Mouse (Mus musculus): ENCODE results near the gene Rps6ka5.

Rps6ka5 gene

DNA sequence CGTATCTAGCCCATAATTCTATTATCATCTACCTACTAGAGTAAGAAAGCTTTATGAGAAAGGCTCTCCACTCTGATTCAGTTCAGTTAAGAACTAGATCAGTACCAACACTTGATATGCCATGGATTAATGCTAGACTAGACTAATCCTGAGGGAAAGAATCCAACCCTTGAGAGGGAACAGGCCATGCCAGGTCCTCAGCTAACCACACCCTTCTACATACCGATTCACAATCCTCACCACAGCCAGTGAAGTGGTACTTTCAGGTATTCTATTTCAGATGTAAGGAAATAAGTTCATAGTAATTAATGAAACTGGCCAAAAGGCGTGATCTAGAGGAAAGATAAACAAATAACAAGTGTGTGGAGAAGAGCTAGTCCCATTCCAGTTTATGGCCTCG is 70.8 kb downstream of the Rps6ka5 start:
- DNase-seq (ENCODE audit: low spot score in 2 of 2): no peak

DNA sequence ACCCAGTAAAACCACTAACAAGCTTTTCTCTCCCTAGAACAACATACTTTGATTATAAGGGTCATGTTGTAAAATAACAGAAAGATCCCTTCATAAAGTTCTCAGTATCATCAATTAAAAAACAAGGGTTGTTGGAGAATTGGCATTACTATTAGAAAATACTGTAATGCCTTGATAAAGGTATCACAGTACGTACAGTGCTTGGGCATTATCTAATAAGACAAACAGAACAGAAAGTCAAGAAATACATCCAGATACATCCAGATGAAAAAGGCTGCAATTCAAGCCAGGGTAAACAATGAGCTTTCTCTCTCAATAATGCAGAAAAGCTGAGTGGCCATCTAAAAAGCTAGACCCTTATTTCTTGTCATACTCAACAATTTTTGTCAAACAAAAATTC is 84.8 kb downstream of the Rps6ka5 start:
- DNase-seq (ENCODE audit: low spot score in 2 of 2): no peak

DNA sequence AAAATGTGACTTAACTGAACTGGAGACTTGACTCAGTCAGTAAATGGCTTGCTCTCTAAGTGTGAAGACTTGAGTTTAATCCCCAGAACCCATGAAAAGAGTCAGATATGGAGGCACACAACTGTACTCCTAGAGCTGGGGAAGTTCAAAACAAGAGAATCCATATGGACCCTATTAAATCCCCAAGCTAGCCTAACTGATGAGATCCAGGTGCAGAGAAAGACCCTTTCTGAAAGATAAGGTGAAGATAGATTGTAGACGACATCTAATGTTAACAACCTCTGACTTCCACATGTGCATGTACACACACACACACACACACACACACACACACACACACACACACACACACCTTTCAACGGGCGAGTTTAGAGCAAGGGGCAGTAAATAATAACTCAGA is 86.1 kb downstream of the Rps6ka5 start:
- DNase-seq (ENCODE audit: low spot score in 2 of 2): no peak

DNA sequence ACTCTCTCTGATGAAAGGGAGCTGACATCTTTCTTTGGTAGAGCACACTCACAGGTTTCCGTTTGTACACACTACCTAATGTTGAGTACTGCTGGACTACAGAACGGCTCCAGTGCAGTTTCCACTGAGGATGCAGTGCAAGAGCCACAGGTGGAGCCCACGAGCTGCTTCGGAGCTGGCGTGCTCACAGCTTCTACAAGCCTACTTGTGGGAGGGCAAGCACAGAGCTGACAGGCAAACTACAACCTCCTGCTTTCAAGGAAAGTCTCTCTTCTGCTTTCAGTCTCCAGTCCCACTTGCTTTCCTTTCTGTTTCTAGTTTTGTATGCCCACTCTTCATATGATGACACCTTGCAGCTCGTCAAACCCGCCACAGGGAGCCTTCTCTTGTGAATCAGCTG is 87.1 kb downstream of the Rps6ka5 start:
- peak in 1 of 2 experiments; percentile 12 for DNase-seq (ENCODE audit: low spot score in 2 of 2)

DNA sequence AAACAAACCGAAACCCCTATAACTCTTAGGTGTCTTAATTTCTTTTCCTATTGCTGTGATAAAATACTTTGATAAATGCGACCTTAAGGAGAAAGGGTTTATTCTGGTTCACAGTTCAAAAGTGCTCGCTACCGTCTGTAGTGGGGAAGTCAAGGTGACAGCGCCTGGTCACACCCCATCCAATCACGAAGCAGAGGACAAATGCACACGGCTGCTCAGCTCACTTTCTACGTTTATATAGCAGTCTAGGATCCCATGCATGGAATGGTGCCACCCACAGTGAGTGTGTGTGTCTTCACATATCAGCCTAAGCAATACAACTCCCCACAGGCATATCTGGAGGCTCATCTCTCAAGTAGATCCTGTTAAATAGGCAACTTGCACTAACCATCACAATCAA is 88.9 kb downstream of the Rps6ka5 start:
- no peak for DNase-seq (ENCODE audit: low spot score in 2 of 2)

DNA sequence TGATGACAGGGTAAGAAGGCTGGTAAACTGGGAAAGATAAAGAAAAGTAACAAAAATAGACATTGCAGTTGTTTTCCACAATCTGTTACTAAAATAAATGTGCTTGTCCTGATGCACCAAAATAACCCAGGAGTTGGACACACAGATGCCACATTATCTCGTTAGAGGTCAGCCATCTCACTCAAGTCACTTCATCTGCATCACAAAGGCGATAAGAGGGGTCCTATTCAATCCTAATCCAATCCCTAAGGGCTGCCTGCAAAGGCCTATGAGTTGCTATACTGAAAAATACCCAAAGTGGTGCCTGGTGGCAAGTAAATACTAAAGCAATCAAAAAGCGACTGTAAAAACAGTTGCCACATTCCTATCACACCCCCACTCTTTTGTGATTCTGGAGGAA is 90.0 kb downstream of the Rps6ka5 start:
- no peak for DNase-seq (ENCODE audit: low spot score in 2 of 2)

DNA sequence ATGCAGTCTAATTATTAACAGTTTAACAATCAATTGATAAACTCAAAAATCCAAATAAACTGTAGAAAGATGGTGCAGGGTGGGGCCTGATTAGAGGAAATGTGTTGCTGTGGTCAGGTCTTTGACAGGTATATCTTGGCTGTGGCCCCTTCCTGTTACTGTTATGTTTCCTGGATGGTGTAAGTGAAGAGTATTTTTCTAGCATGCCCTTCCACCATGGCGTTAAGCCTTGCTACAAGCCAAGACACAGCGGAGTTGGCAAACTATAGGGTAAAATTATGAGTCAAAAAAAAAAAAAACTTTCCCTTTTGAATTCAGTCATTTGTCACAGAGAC is 90.5 kb downstream of the Rps6ka5 start:
- no peak for DNase-seq (ENCODE audit: low spot score in 2 of 2)

DNA sequence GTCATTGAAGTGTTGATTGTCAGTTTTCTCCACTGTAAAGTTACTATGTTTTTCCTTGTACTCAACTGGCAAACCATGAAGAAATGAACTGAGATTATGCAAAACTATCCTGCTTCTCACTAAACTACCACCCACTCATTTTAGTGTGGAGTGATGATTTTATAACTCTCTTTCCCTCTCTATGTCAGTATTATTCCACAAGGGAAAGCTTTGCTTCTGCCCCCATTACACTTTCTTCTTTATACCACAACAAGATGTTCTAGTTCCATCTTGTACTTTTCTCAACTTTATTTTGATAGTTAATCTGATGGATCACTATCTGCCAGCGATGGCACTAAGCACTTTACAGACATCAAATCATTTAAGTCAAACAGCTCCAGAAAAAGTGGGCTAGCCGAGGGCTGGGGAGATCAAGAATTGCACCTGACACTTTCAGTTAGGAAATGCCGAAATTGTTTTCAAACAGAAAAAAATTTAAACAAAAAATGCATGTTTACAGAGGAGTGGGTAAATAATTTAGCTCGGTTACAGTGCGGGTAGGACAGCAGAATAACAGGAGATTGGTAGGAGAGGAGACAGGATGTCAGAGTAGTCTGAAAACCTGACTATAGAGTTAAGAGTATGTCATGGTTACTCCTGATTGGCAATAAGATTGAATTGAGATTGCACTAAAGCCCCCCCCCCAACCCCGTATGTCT is 91.0 kb downstream of the Rps6ka5 start:
- no peak for DNase-seq (ENCODE audit: low spot score in 2 of 2)

DNA sequence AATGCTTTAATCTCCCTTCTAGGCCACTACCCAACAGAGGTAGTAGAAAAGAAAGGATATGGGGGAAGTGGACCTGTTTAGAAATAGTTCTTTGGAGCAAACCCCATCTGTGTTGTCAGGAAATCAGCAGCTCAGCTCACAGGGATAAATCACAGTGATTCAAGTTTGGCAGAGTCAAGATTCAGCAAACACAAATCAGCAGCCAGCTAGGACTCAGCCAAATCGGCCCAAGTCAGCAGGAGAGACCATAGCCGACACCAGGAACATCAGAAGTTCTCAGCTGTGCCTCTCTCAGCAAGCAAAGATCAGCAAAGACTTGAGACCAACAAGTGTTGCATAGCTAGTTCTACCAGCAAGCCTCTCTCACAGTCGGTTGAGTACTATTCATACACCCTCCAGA is 93.6 kb downstream of the Rps6ka5 start:
- DNase-seq (ENCODE audit: low spot score in 2 of 2): no peak

DNA sequence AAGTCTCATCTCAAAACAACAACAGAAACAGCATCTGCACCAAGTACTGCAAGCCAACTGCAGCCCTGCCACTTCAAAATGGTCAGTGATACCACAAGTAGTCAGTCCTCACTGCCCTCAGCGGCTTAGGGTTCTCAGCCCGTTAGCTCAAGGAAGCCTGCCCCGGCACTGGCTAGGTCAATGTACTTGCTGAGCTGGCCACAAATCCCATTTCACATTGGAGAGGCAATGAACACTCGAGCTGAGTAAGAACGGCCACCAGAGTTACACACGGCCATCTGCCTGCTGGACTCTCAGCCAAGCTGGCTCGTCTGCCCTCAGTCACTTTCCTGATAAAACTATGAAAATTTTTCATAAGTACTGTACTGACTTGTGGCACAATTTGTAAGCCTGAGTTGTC is 95.5 kb downstream of the Rps6ka5 start:
- no peak for DNase-seq (ENCODE audit: low spot score in 2 of 2)

DNA sequence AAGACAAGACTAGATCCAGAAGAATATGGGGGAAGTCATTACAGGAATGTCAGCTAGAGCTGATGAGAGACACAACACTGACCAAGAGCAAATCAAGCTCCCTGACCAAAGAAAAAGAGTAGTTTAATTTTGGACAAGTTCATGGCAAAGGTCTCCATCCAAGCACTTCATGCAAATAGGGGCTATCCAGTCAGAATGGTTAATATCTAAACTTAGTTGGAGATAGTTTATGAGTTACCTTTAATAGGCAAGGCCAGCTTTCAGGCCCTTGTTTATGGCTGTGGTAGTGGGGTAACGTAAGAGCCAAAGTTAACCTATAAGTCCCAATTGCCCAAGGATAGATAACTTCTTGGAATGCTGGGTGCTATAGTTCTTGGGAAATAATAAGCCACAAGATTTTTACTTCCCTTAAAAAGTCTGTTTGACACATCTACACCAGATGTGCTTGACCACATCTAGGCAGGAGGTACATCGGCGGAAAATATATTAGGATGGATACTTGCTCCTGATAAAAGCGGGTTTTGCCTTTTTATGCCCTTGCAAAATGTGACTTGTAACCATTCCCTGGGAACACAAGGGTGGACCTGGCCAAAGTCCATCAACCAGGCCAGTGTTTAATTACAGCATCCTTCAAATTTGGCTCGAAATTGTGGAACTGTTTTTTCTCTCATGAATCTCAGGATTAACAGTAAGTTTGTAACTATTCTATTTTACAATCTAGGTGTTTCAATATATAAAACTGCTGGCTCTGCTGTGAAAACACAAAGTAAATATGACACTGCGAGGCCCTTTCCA is 97.5 kb downstream of the Rps6ka5 start:
- no peak for DNase-seq (ENCODE audit: low spot score in 2 of 2)

DNA sequence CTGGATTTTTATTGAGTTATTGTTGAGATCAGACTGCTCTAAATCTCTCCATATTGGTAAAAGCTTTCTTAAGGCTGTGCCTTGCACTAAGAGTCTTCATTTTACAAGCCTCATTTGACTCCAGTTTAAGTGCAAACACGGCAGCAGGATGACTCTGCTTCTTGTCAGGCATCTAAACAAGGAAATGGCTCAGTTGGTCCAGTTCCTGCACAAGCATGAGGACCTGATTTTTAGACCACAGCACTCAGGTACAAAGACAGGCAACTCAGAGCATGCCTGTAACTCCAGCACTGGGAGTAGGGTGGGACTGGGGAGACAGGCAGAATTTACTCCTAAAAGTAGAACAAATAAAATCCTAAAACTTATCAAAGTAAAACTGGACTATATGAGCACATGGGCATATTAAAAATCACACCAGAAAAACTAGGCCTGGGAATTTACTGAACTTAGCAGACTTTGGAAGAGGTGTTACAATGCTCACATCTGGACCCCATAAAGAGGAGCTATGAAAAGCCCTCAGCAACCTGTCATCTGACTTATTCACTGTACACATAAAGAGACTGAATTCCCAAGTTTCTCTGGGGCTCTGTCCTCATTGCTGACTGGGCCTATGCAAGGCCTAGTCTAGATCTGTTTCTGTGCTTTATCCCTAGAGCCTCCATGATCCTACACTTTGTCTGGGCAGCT is 99.6 kb downstream of the Rps6ka5 start:
- no peak for DNase-seq (ENCODE audit: low spot score in 2 of 2)

DNA sequence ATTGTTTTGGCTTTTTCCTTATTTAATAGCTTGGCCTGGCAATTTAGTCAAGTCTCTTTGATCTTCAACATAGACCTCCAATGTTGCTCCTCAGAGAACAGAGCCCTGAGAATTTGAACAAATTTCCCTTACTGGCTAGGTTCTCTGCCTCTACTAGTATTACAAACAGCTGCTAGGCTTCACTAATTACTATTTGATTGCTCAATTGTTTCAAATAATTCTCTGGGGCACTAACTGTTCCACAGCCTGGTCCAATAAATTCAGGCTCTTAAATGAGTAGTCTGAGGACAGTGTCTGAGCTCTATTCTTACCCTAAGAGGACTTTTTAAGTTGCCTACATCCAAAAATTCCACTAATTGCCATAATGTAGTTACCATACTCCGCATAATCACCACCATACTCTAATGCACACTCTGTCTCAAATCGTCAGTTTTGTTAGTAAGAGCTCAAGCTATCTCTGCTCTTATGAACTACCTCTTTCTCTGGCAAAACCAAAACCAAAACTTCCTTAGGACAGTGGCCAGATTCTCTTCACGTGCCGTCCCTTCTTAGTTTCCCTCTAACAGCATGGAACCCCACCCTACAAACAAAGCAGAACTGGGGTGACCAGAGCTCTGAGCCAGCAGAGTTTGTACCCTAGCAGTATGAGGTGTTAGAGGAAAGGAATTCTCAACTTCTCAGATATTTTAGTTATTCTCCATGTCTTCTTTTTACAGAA is 100.4 kb downstream of the Rps6ka5 start:
- no peak for DNase-seq (ENCODE audit: low spot score in 2 of 2)

DNA sequence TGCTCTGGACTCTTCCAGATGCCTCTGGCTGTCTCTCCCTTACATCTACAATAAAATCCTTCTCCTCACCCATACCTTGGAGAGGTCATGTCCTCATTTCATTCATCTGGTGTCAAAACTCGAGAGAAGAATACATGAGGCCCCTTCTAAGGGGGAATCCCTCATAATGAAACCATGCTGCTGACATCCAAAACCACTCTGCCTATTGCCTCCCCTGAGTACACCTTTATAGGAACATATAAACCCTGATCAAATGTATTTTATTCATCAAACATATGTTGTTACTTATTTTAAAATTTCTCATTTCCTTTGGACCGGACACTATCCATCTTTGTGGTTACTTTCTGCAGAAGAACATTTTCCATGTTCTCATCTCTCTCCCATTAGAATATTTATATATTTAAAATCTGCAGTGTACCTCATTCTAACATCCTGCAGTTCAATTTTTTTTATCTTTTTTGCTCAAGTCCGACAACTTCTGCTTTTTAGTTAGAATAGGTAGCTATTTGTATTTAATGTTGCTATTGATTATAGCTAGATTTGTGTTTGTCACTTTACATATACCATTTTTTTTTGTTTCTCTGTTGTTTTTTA is 101.8 kb downstream of the Rps6ka5 start:
- no peak for DNase-seq (ENCODE audit: low spot score in 2 of 2)

DNA sequence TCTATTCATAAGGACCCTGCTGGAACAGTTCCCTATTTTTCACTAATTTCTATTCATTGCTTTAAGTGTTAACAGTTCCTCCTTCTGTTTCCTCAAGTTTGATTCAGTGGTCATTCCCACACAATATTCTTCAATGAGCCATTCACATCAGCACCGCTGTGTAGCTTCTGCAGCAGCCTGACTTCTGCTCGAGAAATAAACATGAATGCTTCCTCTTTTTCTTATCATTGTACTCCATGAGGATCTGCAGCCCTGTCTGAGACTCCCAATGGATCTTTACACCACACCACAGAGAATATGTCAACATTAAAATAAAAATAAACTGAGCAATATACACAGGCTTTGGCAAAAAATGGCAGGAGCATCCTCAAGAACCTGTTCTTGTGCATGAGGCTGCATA is 111.5 kb downstream of the Rps6ka5 start:
- DNase-seq (ENCODE audit: low spot score in 2 of 2): no peak

DNA sequence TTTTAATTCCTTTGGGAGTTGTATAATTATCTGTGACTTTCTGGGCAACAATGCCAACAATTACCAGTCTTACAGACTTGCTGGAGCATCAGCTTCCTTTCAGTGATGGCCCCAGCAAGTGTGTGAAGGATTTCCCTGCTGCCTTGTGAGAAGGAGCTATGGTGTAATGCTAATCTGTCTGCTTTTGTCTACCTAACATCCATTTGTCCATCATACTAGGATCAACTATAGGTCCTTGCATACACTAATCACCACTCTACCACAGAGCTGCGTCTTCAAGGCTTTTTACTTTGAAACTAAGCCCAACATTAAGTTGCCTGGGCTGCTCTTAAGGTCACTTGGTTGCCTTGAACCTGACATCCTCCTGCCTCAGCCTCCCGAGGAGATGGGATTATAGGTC is 112.9 kb downstream of the Rps6ka5 start:
- no peak for DNase-seq (ENCODE audit: low spot score in 2 of 2)

DNA sequence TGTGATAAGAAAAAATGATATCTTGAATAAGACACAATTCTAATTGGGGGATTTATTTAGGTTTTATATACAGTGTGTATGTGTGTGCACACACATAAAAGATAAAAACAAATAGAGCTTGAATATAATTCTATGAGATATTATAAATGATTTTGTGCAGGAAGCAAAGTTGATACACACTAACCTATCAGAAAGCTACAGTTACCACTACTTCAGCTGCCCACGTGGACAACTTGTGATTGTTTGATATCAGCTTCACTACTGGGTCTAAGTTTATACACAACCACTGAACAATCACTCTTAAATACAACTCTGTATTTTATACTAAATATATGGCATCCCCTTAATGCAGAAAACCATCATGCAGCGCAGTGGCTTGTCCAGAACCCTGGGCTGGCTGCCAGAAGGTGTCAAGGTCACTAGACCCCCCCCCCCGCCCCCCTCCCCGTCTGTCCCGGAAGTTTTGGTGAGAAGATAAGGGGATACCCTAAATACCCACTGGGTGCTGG is 113.5 kb downstream of the Rps6ka5 start:
- no peak for DNase-seq (ENCODE audit: low spot score in 2 of 2)

DNA sequence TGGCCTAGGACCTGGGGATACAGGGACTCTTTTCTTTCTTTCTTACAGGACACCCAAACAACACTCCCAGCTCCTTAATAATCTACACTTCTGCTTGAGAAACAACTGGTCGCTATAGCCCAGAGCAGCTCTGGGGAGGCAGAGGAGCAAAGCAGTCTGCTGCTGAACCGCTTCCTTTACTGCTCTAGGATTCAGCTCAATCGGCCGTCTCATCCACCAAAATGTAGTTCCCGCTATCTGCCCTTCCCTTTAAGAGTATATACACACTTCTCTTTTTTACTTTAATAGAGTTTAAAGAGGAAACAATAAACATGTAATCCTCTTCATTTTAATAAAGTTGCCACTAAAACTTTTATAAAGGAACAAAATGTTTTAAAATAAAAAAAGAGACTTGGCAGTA is 117.0 kb downstream of the Rps6ka5 start:
- no peak for DNase-seq (ENCODE audit: low spot score in 2 of 2)

DNA sequence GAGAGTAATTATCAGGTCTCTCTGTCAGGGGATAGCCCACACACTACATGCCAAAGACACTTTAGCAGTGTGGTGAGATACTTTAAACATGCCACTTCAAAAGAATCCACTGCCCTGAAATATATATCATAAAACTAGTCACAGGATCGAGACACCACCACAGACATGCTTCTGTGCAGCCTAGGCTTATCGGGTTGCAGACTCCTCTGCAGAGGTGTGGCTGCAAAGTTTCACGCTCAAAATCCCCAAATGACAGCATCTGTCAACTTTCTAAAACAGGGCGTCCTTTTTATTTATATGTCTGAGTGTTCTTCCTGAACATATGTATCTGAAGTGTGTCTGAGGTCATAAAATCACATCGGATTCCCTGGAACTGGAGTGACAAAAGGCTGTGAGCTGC is 117.7 kb downstream of the Rps6ka5 start:
- DNase-seq (ENCODE audit: low spot score in 2 of 2): no peak

DNA sequence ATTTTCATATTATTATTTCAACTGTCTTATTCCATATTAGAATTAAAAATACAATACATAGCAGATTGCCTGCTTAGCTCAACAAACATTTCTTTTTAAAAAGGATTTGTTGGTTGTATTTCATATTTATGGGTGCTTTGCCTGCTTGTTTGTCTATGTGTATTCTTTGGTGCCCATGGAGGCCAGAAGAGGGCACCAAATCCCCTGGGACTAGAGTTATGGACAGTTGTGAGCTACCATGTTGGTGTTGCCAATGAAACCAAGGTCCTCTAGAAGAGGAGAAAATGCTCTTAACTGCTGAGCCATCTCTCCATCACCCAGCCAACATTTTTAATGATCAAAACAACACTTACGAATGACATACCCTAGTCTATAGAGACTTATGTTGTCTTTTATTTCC is 120.0 kb downstream of the Rps6ka5 start:
- DNase-seq (ENCODE audit: low spot score in 2 of 2): no peak

DNA sequence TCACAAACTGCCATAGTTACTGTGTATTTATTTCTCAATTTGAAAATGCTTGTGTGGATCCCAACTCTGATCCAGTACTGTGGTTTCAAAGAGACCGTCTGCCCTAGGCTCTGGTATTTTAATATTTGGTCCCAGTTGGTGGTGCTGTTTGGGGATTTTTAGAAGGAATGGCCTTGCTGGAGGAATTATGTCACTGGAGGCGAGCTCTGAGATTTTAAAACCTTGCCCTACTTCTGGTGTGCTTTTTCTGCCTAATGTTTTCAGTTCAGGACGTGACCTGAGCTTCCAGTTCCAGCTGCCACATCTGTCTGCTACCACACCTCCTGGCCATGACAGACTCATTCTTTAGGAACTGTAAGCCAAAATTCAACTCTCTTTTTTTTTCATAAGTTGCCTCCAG is 121.2 kb downstream of the Rps6ka5 start:
- no peak for DNase-seq (ENCODE audit: low spot score in 2 of 2)

DNA sequence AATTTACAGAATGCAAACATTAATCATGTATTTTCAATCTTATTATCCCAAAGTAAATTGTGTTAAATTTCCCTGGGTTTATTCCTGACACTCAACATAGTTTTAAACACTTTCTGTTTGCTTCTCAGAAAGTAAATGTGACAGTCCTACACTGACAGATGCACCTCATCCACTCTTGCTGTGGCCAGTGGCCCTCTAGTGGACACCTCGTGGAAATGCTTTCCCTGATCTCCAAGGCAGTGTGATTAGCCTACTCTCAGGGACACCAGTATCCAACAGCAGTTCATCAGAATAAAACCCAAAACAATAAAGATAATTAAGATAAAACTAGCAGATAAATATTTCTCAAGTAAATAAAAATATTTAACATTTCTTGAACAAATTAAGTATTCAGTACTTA is 122.2 kb downstream of the Rps6ka5 start:
- DNase-seq (ENCODE audit: low spot score in 2 of 2): peak in 1 of 2 experiments; percentile 33
